Mouse (Mus musculus): ENCODE measurements around the gene 5330417H12Rik. TPM values are rescaled to one million over a fixed set of nuclear protein-coding genes. Genes with fewer than 3 reads are reported as not detected.
A peak's percentile ranks its signal among the peaks of the same experiment; 100 is the strongest.

5330417H12Rik gene
- polyA plus RNA-seq, 1 experiment from 2014 or later = not detected

GRCm38 (mm10) chr7:107651821-107652220 lies 26.9 kb upstream of the 5330417H12Rik start:
- no peak overlapping the region for H3K4me3 ChIP-seq (replicated peaks; ENCODE audit: low read depth, low read length)
- no peak overlapping the region for H3K4me2 ChIP-seq (ENCODE audit: low read length)
- no peaks in the 10 kb centered on the region for H3K36me3 ChIP-seq (ENCODE audit: insufficient read depth, low read length)
- no peak for TF ChIP-seq CTCF (IDR thresholded peaks at IDR 0.05; ENCODE audit: low read depth)
- no peak overlapping the region for H3K27ac ChIP-seq
- H3K9me3 ChIP-seq (replicated peaks; ENCODE audit: low read length) = no peaks in the 10 kb centered on the region
- no peaks in the 10 kb centered on the region for H3K4me1 ChIP-seq (replicated peaks; ENCODE audit: insufficient read depth, low read length)
- no peak for ATAC-seq (replicated peaks; ENCODE audit: low FRiP score, low read depth)
- no peak for DNase-seq (ENCODE audit: low spot score)
- H3K27me3 ChIP-seq (ENCODE audit: insufficient read depth, low read length) = no peaks in the 10 kb centered on the region
- 38% methylated on average over 1 of the region's 1 CpGs for WGBS
- no peak overlapping the region for H3K9ac ChIP-seq (ENCODE audit: low read depth, low read length)

DNA sequence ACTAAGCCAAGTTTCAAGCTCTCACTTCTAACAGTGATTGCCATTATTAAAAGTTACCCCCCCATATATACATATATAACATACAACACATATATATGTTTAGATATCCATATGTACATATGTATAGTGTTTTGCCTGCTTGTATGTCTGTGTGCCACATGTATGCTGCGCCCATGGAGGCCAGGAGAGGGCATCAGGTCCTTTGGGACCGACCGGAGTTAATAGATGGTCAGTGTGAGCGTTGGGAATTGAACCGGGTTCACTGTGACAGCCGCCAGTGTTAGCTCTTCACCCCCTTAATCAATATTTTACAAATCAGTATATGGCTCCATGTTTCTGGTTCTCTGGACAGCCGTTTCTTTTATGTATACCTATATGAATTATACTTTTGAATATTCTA lies 25.0 kb upstream of the 5330417H12Rik start:
- WGBS = 85% methylated on average over 7 of the region's 7 CpGs
- no peak overlapping the region for H3K27ac ChIP-seq
- no peaks in the 10 kb centered on the region for H3K36me3 ChIP-seq (ENCODE audit: insufficient read depth, low read length)
- no peak overlapping the region for H3K4me2 ChIP-seq (ENCODE audit: low read length)
- no peaks in the 10 kb centered on the region for H3K9me3 ChIP-seq (replicated peaks; ENCODE audit: low read length)
- DNase-seq (ENCODE audit: low spot score) = no peak
- H3K4me3 ChIP-seq (replicated peaks; ENCODE audit: low read depth, low read length) = no peak overlapping the region
- no peak for ATAC-seq (replicated peaks; ENCODE audit: low FRiP score, low read depth)
- H3K9ac ChIP-seq (ENCODE audit: low read depth, low read length) = no peak overlapping the region
- TF ChIP-seq CTCF (IDR thresholded peaks at IDR 0.05; ENCODE audit: low read depth) = peak; percentile 33; the same call in 1 of the 2 replicates
- no peaks in the 10 kb centered on the region for H3K4me1 ChIP-seq (replicated peaks; ENCODE audit: insufficient read depth, low read length)
- H3K27me3 ChIP-seq (ENCODE audit: insufficient read depth, low read length) = no peaks in the 10 kb centered on the region

DNA sequence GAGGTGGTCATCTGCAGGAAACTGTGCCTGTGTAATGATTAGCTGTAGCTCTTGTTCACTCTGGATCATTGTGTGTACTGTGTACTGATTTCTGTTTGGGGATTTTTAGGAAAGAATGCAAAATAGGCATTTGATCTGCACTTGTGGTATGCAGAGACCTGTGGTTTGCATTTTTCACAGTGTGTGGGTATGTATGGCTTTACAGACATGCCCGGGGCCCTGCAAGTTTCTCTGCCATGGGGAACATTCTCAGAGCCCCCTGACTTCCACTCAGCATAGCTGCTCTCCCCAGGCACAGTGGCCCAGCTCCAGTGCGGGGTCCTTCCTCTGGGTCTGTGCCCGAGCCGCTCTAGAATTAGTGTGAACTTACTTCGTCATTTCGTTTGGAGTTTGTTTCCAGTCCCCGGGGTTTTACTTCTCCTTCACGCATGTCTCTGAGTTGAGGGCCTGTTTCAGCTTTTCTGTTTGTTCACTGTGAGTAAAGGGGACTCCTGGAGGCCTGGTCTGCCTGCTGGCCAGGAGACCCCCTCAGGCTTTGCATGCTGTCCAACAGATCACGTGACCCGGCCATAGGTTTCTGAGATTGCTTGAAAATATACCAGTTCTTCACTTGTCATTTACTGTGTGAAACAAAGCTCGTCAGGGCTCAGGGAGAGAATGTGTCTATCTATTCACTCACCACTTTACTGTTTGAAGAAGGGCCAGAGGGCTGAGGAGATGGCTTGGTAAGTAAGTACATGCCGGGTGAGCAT lies 24.2 kb upstream of the 5330417H12Rik start:
- Histone ChIP-seq H3K4me1 (replicated peaks; ENCODE audit: insufficient read depth, low read length) (no peaks in the 10 kb centered on the region), H3K36me3 (ENCODE audit: insufficient read depth, low read length) (no peaks in the 10 kb centered on the region), H3K9ac (ENCODE audit: low read depth, low read length) (no peak overlapping the region), H3K4me2 (ENCODE audit: low read length) (no peak overlapping the region), H3K27me3 (ENCODE audit: insufficient read depth, low read length) (no peaks in the 10 kb centered on the region), H3K4me3 (replicated peaks; ENCODE audit: low read depth, low read length) (no peak overlapping the region), H3K9me3 (replicated peaks; ENCODE audit: low read length) (no peaks in the 10 kb centered on the region), H3K27ac (no peak overlapping the region)
- DNase-seq (ENCODE audit: low spot score) = no peak
- no peak for TF ChIP-seq CTCF (IDR thresholded peaks at IDR 0.05; ENCODE audit: low read depth)
- no peak for ATAC-seq (replicated peaks; ENCODE audit: low FRiP score, low read depth)
- 84% methylated on average over 12 of the region's 12 CpGs for WGBS

GRCm38 (mm10) chr7:107644987-107645386 lies 20.0 kb upstream of the 5330417H12Rik start:
- 100% methylated on average over 2 of the region's 2 CpGs for WGBS
- H3K4me1 ChIP-seq (replicated peaks; ENCODE audit: insufficient read depth, low read length) = no peaks in the 10 kb centered on the region
- H3K4me2 ChIP-seq (ENCODE audit: low read length) = no peak overlapping the region
- ATAC-seq (replicated peaks; ENCODE audit: low FRiP score, low read depth) = no peak
- DNase-seq (ENCODE audit: low spot score) = no peak
- H3K27ac ChIP-seq = no peak overlapping the region
- H3K9me3 ChIP-seq (replicated peaks; ENCODE audit: low read length) = no peaks in the 10 kb centered on the region
- TF ChIP-seq CTCF (IDR thresholded peaks at IDR 0.05; ENCODE audit: low read depth) = no peak
- no peak overlapping the region for H3K9ac ChIP-seq (ENCODE audit: low read depth, low read length)
- no peaks in the 10 kb centered on the region for H3K36me3 ChIP-seq (ENCODE audit: insufficient read depth, low read length)
- no peak overlapping the region for H3K4me3 ChIP-seq (replicated peaks; ENCODE audit: low read depth, low read length)
- no peaks in the 10 kb centered on the region for H3K27me3 ChIP-seq (ENCODE audit: insufficient read depth, low read length)

DNA sequence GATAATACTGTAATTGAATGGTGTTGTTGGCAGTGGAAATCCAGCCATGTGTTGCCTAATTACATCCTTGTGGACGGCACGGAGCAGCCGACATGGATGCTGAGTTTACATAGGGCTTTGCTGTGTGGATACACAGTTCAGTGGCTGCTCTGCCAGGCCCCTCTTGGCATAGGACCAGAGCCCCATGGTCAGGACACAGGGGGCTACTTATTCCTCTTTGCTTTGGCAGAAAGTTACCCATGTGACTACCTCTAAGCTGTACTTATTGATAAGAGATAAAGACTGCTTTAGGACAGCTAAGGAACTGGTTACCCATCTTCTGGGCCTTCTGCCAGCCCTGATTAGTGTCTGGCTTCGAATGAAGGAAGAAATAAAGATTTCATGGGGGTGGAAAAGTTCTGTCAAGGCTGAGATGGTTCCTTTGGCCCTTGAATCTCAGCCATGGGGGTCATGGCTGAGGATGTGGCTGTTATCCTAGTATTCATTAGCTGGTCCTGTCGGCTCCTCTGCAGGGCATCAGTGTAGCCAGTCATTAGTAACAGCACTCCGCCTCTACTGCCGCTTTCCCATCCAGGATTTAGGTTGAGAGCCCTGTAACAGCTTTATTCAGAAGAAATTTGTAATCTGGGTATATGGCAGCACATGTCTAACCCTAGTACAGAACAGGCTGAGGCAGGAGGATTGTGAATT lies 17.8 kb upstream of the 5330417H12Rik start:
- DNase-seq (ENCODE audit: low spot score) = no peak
- WGBS = 77% methylated on average over 7 of the region's 7 CpGs

DNA sequence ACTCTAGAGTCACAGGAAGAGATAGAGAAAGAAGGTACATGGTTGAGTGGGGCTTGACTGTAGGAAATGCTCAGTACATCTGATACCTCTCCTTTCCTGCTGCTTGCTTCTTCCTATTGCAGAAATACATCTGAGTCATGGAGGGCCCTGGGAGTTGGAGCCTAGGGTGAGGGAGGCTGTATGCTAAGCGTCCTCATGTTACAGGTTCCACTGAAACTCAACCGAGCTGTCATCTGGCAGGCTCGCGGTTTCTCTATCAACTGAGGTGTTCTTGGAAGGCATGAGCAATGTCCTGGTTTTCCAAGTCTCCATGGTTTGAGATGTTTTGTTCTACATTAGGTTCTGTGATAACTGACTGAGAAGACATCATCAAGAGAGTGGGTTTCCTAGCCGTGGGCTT lies 13.1 kb upstream of the 5330417H12Rik start:
- H3K4me3 ChIP-seq (replicated peaks; ENCODE audit: low read depth, low read length) = no peak overlapping the region
- WGBS = 63% methylated on average over 5 of the region's 5 CpGs
- no peak for ATAC-seq (replicated peaks; ENCODE audit: low FRiP score, low read depth)
- H3K27me3 ChIP-seq (ENCODE audit: insufficient read depth, low read length) = no peaks in the 10 kb centered on the region
- no peak overlapping the region for H3K4me2 ChIP-seq (ENCODE audit: low read length)
- H3K9me3 ChIP-seq (replicated peaks; ENCODE audit: low read length) = no peaks in the 10 kb centered on the region
- no peak for TF ChIP-seq CTCF (IDR thresholded peaks at IDR 0.05; ENCODE audit: low read depth)
- no peak overlapping the region for H3K27ac ChIP-seq
- H3K9ac ChIP-seq (ENCODE audit: low read depth, low read length) = no peak overlapping the region
- H3K4me1 ChIP-seq (replicated peaks; ENCODE audit: insufficient read depth, low read length) = no peaks in the 10 kb centered on the region
- DNase-seq (ENCODE audit: low spot score) = peak; percentile 39
- H3K36me3 ChIP-seq (ENCODE audit: insufficient read depth, low read length) = no peaks in the 10 kb centered on the region

More for the DNA sequence above, 17.8 kb upstream of the 5330417H12Rik start:
- no peaks in the 10 kb centered on the region for H3K4me1 ChIP-seq (replicated peaks; ENCODE audit: insufficient read depth, low read length)
- H3K4me2 ChIP-seq (ENCODE audit: low read length) = no peak overlapping the region
- H3K27ac ChIP-seq = no peak overlapping the region
- H3K36me3 ChIP-seq (ENCODE audit: insufficient read depth, low read length) = no peaks in the 10 kb centered on the region
- H3K27me3 ChIP-seq (ENCODE audit: insufficient read depth, low read length) = no peaks in the 10 kb centered on the region
- no peak overlapping the region for H3K9ac ChIP-seq (ENCODE audit: low read depth, low read length)
- no peak for TF ChIP-seq CTCF (IDR thresholded peaks at IDR 0.05; ENCODE audit: low read depth)
- no peak overlapping the region for H3K4me3 ChIP-seq (replicated peaks; ENCODE audit: low read depth, low read length)
- no peaks in the 10 kb centered on the region for H3K9me3 ChIP-seq (replicated peaks; ENCODE audit: low read length)
- ATAC-seq (replicated peaks; ENCODE audit: low FRiP score, low read depth) = no peak
